Mouse (Mus musculus) C3H10T1/2 (cell line): ENCODE measurements around the gene Sfswap. TPM values are rescaled to one million over a fixed set of nuclear protein-coding genes. Genes with fewer than 3 reads are reported as not detected.

Experiments
- polyA plus RNA-seq, 2 experiments: library from polyadenylated mRNA; unstranded; fragments of >200 nt; fragmentation: generic; extraction: Trizol; gene quantifications; one replicate each; pipeline ENCODE4 v1.2.1; 2012; ENCODE audit warnings: missing spikeins in 2 of 2

Sfswap gene
- polyA plus RNA-seq = 10 to 100 TPM; 17.1 to 45.0 TPM

GRCm38 (mm10) chr5:129500722-129501634 lies at the start of gene Sfswap:
Sfswap (plus strand) TSS chr5:129501221.

DNA sequence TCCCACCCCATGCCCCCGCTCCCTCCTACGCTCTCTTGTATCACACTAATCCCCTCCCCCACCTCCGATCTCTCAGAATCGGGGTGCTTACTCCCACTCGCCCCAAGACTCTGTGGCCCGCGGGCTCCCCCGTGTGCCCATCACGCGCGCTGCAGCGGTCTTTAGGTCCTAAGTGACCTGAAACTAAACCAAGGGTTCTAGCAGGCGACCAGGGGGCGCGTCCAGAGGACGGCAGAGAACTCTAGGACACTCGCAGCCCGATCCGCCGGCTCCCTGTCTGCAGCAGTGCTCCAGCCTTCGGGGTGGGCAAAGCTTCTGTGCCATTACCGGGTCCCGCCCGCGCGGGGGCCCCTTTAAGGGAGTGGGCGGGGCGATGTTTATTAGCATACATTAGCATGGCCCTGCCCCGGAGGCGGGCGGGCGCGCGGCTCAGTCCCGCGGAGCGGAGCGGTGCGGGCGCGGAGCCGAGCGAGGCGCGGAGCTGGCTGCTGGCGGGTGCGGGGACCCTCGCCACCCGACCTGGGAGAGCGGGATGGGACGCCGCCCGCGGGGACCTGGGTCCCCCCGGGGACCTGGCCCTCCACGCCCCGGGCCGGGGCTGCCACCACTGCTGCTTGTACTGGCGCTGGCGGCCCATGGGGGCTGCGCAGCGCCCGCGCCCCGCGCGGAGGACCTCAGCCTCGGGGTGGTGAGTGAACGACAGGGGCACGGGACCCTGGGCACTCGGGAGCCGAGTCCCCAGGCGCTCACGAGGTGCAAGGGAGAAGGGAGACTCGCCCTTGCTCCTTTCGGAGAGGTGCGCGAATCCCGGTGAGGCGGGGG lies 83.0 kb downstream of the Sfswap start, which contains the start of gene Mmp17:
Gene Mmp17 (plus strand): TSS at position 409 of the 822 bp plus-strand sequence.

Other genes starting within 250 kb of the Sfswap start
- under 1 TPM; 0.02 to 0.24 TPM for gene Mmp17, start 82.9 kb downstream of the Sfswap start, polyA plus RNA-seq
- gene Zfp11, start 168.9 kb downstream of the Sfswap start, polyA plus RNA-seq = under 1 TPM; 0.07 to 0.86 TPM
- gene Sept14, start 207.3 kb downstream of the Sfswap start, polyA plus RNA-seq = under 1 TPM in 1 of 2 experiments, not detected in 1; 0.07 TPM
- 100 to 1,000 TPM; 117 to 147 TPM for gene Mrps17, start 214.3 kb downstream of the Sfswap start, polyA plus RNA-seq
- gene Nipsnap2, start 223.8 kb downstream of the Sfswap start, polyA plus RNA-seq = 10 to 100 TPM in 1 of 2 experiments, 1 to 10 TPM in 1; 5.2 to 48.9 TPM